Mouse (Mus musculus): ENCODE results near the gene Sspn. TPM values are rescaled to one million over a fixed set of nuclear protein-coding genes. Genes with fewer than 3 reads are reported as not detected.
A peak's percentile ranks its signal among the peaks of the same experiment; 100 is the strongest.

Sspn gene
- 100 to 1,000 TPM; 136 to 145 TPM for total RNA-seq (2021)

GRCm38 (mm10) chr6:145931341-145931740 is at the start of gene Sspn:
Gene Sspn, plus strand, starts transcription at chr6:145931641.
- DNase-seq (ENCODE audit: low spot score): no peak
- intact Hi-C loops (cut with DNase I): loop anchor here (5.0 kb wide), 1 partner anchor 44 kb away; no protein-coding TSS in a partner anchor

DNA sequence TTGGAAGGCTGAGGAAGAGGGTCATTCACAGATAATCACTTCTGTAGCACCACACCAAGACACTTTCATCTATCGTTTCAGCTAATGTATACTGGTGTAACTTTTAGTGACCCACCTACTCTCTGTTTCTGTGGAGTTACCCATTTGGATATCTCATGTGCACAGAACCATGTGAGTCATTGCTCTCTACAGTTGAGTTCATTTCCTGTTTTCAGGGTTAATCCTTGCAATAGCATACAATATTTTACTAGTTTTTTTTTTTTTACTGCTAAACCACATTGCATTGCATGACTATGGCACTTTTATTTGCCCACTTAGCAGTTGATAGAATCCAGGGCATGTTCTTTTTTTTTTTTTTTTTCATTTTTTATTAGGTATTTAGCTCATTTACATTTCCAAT is 48.4 kb upstream of the Sspn start:
- intact Hi-C loops (cut with DNase I): no loop called here
- no peak for DNase-seq (ENCODE audit: low spot score)

DNA sequence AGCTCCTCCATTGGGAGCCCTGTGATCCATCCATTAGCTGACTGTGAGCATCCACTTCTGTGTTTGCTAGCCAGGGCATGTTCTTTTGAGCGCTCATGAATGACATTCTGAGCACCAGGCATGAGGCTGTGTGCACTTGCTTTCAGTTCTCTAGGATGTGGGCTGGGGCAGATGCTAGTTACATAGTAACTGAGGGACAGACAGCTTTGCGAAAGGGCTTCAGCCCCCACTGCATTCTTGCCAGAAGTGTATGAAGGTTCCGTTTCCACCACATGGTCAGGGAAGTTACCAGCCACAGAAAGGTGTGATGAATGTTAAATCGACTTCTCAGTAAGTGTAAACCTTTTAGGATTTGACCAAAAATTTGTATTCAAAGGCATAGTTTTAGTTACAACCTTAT is 47.8 kb upstream of the Sspn start:
- DNase-seq (ENCODE audit: low spot score): no peak
- intact Hi-C loops (cut with DNase I): no loop called here

- DNase-seq (ENCODE audit: low spot score): no peak
- intact Hi-C loops (cut with DNase I): loop anchor here (5.0 kb wide), 1 partner anchor 47 kb away; the partner anchor contains the start of gene Sspn
Measured at GRCm38 (mm10) chr6:145885069-145885468, 46.4 kb upstream of the Sspn start.

GRCm38 (mm10) chr6:145886277-145886676 is 45.2 kb upstream of the Sspn start:
- intact Hi-C loops (cut with DNase I): loop anchor here (5.0 kb wide), 1 partner anchor 46 kb away; the partner anchor contains the start of gene Sspn
- peak; percentile 21 for DNase-seq (ENCODE audit: low spot score)

DNA sequence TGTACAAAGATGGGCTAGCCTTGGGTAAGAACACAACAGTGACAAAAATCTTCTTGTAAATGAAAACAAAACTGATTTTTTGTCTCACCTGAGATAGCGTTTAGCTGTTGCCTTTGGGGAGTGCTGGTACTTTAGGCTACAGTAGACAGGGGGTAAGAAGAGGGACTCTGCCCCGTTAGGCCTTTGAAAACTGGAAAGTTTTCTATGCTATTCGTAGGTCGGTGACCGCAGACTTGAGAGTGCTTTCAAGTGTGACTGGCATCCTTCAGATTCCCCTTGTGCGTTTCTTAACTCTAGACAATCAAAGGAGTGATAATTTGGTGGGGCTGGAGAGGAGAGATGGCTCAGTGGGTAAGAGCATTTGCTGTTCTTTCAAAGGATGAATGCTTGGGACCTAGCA is 43.7 kb upstream of the Sspn start:
- intact Hi-C loops (cut with DNase I): loop anchor here (5.0 kb wide), 1 partner anchor 45 kb away; the partner anchor contains the start of gene Sspn
- no peak for DNase-seq (ENCODE audit: low spot score)

DNA sequence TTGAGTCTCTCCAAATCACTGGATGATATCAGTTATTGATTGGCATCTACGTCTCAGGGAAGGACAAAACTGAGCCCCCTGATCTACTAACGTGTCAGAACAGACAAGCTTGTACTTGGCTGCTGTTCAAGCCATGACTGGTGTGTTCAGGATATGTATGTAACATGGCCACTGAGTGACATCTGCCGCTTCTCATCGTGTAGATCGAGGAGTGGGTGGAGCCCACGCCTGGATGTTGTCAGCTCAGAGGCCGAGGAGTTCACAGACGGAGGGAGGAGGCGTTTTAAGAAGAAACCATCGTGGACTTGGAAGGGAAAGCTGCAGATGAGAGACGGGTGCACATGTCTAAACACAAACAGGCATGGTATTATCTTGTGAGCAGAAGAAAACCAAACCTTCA is 39.5 kb upstream of the Sspn start:
- DNase-seq (ENCODE audit: low spot score): no peak
- intact Hi-C loops (cut with DNase I): no loop called here

- intact Hi-C loops (cut with DNase I): no loop called here
Measured at GRCm38 (mm10) chr6:145892381-145893265, 38.8 kb upstream of the Sspn start.

DNA sequence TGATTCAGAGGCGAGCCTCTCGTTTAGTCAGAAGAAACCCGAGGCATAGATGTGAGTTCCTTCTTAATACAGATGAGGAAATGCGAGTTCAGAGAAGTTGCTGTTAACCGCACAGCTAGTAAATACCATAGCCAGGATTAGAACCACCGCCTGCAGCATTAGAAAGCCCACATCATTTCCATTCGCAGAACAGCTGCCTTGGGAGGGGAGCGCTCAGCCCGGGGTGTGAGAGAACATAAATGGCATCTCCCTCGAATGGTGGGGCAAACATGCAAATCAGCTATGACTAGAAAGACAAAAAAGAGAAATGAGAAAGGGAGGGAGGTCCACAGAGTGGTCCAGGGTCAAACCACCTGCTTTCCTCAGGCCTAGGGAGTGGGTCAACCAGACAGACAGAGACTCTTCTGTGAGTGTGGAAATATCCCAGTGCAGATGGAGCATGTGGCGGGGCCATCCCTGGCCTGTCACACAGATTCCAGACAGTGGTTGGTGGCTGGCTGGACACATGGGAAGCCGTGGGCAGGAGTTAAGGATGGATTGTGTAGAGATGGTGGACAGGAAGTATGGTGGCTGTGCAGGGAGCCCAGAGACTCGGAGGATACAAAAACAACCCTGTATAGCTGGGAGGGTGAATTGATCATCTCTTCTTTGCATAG is 37.9 kb upstream of the Sspn start:
- DNase-seq (ENCODE audit: low spot score): no peak
- intact Hi-C loops (cut with DNase I): no loop called here

More at GRCm38 (mm10) chr6:145892381-145893265, 38.8 kb upstream of the Sspn start:
- no peak for DNase-seq (ENCODE audit: low spot score)

GRCm38 (mm10) chr6:145894669-145895342 is 36.6 kb upstream of the Sspn start:
- no peak for DNase-seq (ENCODE audit: low spot score)
- intact Hi-C loops (cut with DNase I): no loop called here

GRCm38 (mm10) chr6:145904169-145904568 is 27.3 kb upstream of the Sspn start:
- intact Hi-C loops (cut with DNase I): no loop called here

DNA sequence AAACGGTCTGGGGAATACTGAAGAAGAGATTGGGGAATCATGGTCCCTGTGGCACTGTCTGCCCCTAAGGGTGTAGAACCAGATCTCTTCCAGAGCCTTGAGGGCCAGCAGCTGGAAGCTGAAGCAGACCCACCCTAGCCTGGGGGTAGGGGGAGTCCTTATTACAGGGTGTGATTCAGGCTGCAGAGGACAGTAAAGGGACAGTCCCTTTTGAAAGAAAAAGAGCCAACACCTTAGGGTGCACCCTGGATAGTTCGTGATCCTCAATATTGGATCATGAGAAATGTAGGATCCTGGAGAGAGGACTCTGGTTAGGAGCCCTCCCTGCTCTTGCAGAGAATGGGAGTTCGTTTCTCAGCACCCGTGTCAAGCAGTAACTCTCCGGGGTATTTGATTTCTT is 26.8 kb upstream of the Sspn start:
- intact Hi-C loops (cut with DNase I): no loop called here
- DNase-seq (ENCODE audit: low spot score): no peak

More at GRCm38 (mm10) chr6:145904169-145904568, 27.3 kb upstream of the Sspn start:
- no peak for DNase-seq (ENCODE audit: low spot score)

DNA sequence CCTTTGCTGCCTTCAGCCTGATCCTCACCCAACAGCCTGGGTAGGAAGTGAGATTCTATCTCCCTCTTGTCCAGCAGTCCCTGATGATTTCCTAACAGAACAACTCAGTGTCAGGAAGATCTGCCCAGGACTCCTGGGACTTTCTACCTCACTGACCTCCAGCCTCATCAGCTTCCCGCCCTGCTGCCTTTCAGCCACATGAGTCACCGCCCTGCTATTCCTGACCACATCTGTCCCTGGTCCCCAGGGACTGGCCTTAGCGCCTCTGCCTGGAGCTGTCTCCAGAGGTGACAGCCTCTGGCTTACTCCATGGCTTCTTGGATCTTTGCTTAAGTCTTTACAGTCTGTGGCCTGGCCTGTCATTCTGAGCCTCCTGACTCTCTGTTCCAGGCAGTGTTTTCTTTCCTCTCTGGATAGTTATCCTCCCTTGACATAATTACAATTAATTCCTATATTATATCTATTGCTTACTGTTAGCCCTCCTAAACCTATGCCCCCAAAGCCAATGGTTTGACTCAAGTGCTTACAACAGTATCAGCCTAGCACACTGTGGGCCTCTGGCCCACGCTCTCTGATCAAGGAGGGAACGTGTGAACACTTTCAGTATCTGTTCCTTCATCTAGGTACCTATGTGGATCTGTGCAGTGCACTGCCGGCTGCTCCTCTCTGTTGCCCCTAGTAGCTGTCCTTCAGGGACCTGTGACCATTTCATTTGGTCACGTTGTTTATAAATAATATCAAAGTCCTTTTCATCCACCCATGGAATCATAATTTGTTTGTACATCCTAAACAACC is 25.1 kb upstream of the Sspn start:
- intact Hi-C loops (cut with DNase I): no loop called here
- DNase-seq (ENCODE audit: low spot score): no peak

DNA sequence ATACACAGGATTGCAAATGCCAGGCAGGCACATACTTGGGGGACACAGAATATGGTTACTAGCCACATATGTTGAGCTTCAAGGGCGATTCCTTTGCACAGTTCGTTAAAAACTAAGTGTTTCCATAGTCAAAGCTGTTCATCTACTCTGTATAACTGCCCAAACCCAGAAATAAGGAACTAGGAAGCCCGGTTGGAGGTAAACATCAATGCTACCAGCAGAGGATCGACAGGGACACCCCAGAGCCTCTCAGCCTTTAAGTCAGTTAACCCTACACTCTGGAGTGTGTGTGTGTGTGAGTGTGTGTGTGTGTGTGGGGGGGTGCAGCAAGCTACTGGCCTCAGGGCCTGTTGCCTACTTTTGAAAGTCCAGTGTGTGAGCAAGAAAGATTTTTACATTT is 21.5 kb upstream of the Sspn start:
- no peak for DNase-seq (ENCODE audit: low spot score)
- intact Hi-C loops (cut with DNase I): no loop called here

DNA sequence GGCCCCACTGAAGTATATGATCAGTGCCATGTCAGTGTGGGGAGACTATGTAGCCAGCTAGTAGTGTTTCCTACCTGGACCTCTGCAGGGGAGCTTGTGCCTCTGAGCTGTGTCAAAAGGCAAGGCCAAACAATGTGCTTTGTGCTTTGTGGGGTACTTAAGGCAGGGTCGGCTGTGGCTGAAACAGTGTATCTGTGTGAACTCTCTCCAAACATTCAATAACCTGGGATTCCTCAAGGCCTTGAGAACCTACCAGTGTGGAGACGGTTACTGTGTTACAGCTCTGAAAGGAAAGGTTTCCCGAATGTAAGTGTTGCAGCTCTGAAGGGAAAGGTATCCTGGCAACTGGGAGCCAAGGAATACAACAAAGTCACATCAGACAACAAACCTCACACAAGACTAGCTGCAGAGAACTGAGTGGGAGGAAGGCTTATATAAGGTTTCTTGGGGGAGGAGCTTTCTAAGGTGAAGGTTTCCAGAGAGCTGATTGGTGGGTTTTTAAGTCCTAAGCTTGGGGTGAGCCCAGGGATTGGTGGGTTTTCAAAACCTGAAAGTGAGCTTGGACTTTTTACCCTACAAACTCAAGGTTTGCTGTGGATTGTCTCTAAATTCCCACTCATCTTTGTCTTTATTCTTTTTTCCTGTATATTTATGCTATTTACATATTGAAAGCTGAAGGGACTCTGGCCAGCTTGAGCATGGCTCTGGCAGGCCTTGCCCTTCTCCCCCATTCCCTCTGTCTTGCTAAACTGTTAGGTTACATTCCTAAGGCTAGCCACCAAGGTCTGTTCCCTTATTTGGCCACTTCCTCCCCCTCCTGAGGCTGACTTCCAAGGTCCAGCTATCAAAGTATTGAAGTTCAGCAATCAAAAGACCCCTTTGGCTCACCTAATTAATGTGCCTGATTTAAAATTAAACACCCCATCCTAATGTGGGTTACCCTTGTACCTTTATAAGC is 20.7 kb upstream of the Sspn start:
- intact Hi-C loops (cut with DNase I): no loop called here
- no peak for DNase-seq (ENCODE audit: low spot score)

DNA sequence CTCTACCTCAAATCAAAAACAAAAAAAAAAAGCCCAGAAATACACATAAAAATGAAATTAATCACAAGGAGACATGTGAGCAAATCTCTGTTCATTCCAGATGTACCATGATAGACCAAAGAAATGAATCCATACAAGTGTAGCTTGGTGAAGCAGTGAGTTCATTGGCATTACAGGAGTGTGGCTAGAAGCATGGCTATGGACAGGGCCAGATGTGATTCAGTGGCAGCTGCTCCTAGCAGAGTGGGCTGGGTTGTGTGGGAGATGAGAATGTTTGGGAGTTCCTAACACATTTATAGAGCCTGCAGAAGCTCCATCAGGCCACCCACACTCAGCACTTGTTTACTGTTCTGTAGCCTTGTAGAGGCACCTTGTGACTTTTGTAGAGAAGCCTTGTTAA is 19.2 kb upstream of the Sspn start:
- intact Hi-C loops (cut with DNase I): no loop called here
- no peak for DNase-seq (ENCODE audit: low spot score)

DNA sequence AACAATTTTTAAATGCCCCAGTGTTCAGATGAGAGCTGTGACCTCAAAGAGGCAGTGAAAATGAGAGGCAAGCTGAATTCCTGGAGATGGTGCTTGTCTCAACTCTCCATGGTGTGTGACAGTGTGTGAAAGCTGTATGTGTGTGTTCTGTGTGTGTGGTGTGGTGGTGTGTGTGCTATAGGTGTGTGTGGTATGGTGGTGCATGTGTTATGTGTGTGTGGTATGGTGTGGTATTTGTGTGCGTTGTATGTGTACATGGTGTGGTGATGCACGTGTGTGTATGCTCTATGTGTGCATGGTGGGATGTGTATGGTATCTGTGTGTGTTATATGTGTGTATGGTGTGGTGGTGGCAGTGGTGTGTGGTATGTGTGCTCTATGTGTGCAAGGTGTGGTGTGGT is 16.0 kb upstream of the Sspn start:
- no peak for DNase-seq (ENCODE audit: low spot score)
- intact Hi-C loops (cut with DNase I): no loop called here

DNA sequence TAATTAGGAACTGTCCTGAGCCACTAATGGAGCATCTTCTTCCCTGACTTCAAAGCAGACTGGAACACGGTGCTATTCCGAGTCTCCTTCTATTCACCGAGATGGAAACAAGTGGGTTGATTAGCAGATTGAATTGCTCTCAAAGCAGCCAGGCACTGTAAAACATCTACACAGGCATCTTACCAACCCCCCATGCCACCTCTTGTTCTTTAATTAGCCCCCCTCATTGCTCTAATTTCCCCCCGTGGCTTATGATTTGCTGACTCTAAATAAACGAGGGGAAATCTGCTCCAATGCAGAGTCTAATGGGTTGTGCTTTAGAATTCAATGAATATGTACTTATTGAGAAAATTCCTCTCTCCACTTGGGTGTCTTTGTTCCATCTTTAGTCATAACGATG is 15.0 kb upstream of the Sspn start:
- DNase-seq (ENCODE audit: low spot score): no peak
- intact Hi-C loops (cut with DNase I): no loop called here

- DNase-seq (ENCODE audit: low spot score): no peak
- intact Hi-C loops (cut with DNase I): no loop called here
Measured at GRCm38 (mm10) chr6:145918236-145918635, 13.2 kb upstream of the Sspn start.

Data from heart, postnatal 25 days (tissue).